Mouse (Mus musculus) liver, adult (tissue): Measurements from ENCODE around the gene Rprd1b.

ENCODE experiments used
- GATA4 ChIP-seq: IDR thresholded peaks from 2 replicates; pipeline ENCODE4 v1.6.1; 2014; ENCODE audit warnings: mild to moderate bottlenecking, low read length; ENCODE audit not compliant: insufficient replicate concordance

The Rprd1b gene

GRCm38 (mm10) chr2:158178139-158178538 is 149.8 kb downstream of the Rprd1b start:
- no peak for TF ChIP-seq GATA4

GRCm38 (mm10) chr2:158178696-158179369 is 150.5 kb downstream of the Rprd1b start:
- no peak for TF ChIP-seq GATA4

- TF ChIP-seq GATA4: no peak
These were observed 151.2 kb downstream of the Rprd1b start for GRCm38 (mm10) chr2:158179370-158180111.

- no peak for TF ChIP-seq GATA4
These were observed 152.5 kb downstream of the Rprd1b start for GRCm38 (mm10) chr2:158180797-158181196.
